Mouse (Mus musculus) midbrain, postnatal 0 days (tissue): ENCODE data around the gene Chst4. TPM values are rescaled to one million over a fixed set of nuclear protein-coding genes. Genes with fewer than 3 reads are reported as not detected.
A peak's percentile ranks its signal among the peaks of the same experiment; 100 is the strongest.
"Not testable (repeated sequence)": the region's sequence is repeated elsewhere in the genome, so short reads cannot be mapped to it uniquely, and the experiment has no call there.

Experiments
- ATAC-seq: fragments of 200-750 bp; cut with Nextera tagmentation; 2 replicates; pipeline ENCODE4 v1.8.0; 2017; ENCODE audit warnings: moderate number of reproducible peaks, mild to moderate bottlenecking, moderate TSS enrichment, moderate library complexity; ENCODE audit not compliant: low FRiP score
- DNase-seq: peaks from one replicate; pipeline ENCODE4 v3.0.0-alpha.2; 2015; ENCODE audit warnings: low spot score
- H3K27ac ChIP-seq: fragments of 300-500 bp; sonication (generic); 2 replicates; pipeline ENCODE4 v1.5.1; 2014; ENCODE audit warnings: low read depth, mild to moderate bottlenecking, low read length, mixed read lengths
- H3K27me3 ChIP-seq: fragments of 300-500 bp; sonication (generic); 2 replicates; pipeline ENCODE4 v1.6.1; 2014; ENCODE audit warnings: low read length, control low read depth, mixed read lengths; ENCODE audit not compliant: insufficient read depth
- H3K36me3 ChIP-seq: fragments of 300-500 bp; sonication (generic); 2 replicates; pipeline ENCODE4 v1.6.1; 2014; ENCODE audit warnings: low read length, control low read depth, mixed read lengths; ENCODE audit not compliant: insufficient read depth
- H3K4me1 ChIP-seq: fragments of 300-500 bp; sonication (generic); 2 replicates; pipeline ENCODE4 v1.6.1; 2014; ENCODE audit warnings: mild to moderate bottlenecking, control low read depth, antibody characterized with exemption, low read length, mixed read lengths; ENCODE audit not compliant: insufficient read depth
- H3K4me2 ChIP-seq: fragments of 300-500 bp; sonication (generic); 2 replicates; pipeline ENCODE4 v1.6.1; 2014; ENCODE audit warnings: low read depth, mild to moderate bottlenecking, low read length, mixed read lengths; ENCODE audit not compliant: poor library complexity, severe bottlenecking
- H3K4me3 ChIP-seq: fragments of 300-500 bp; sonication (generic); 2 replicates; pipeline ENCODE4 v1.5.1; 2014; ENCODE audit warnings: low read depth, mild to moderate bottlenecking, low read length, moderate library complexity
- H3K9ac ChIP-seq: fragments of 300-500 bp; sonication (generic); replicated peaks from 2 replicates; pipeline ENCODE4 v1.6.1; 2014; ENCODE audit warnings: mild to moderate bottlenecking, low read length, moderate library complexity, mixed read lengths; ENCODE audit not compliant: poor library complexity, severe bottlenecking
- H3K9me3 ChIP-seq: fragments of 300-500 bp; sonication (generic); 2 replicates; pipeline ENCODE4 v1.6.1; 2016; ENCODE audit warnings: low read length, control low read depth
- CTCF ChIP-seq: IDR thresholded peaks from 2 replicates; pipeline ENCODE4 v1.5.1; 2016; ENCODE audit warnings: antibody characterized with exemption, mild to moderate bottlenecking
- WGBS: fragments of 180-500 bp; shearing (Covaris S2); extraction: QIAGEN DNeasy Blood & Tissue Kit; methylation state at CpG from one replicate; pipeline ENCODE4 v1.1.7; 2014; 5-methylcytosine and 5-hydroxymethylcytosine counted together
- polyA plus RNA-seq: library from polyadenylated mRNA; unstranded; fragments of >200 nt; fragmentation: Nextera tagmentation; extraction: Ambion mirVana; gene quantifications from 2 replicates; pipeline ENCODE4 v1.2.1, GENCODE M21; 2015
- total RNA-seq: library from RNA; depleted of rRNA; stranded (reverse); fragments of >200 nt; gene quantifications from 2 replicates; pipeline ENCODE4 v1.2.3, GENCODE M21; 2014

Chst4 gene
- total and polyA plus RNA-seq, 2 experiments from 2014 or later: not detected

- 80% methylated on average over 4 of the region's 4 CpGs for WGBS
- TF ChIP-seq CTCF: no peak
- Histone ChIP-seq H3K36me3 (no peaks in the 10 kb centered on the region), H3K4me2 (no peak overlapping the region), H3K9ac (no peak overlapping the region), H3K27ac (no peak overlapping the region), H3K9me3 (no peaks in the 10 kb centered on the region), H3K4me1 (no peaks in the 10 kb centered on the region), H3K4me3 (no peak overlapping the region), H3K27me3 (no peaks in the 10 kb centered on the region)
- ATAC-seq (no peak), DNase-seq (no peak)
Observed at GRCm38 (mm10) chr8:110040509-110040908, 969 bp upstream of the Chst4 start.

- Histone ChIP-seq H3K4me1 (no peaks in the 10 kb centered on the region), H3K4me3 (no peak overlapping the region), H3K36me3 (no peaks in the 10 kb centered on the region), H3K27ac (no peak overlapping the region), H3K9ac (no peak overlapping the region), H3K9me3 (no peaks in the 10 kb centered on the region), H3K27me3 (no peaks in the 10 kb centered on the region), H3K4me2 (no peak overlapping the region)
- no peak for TF ChIP-seq CTCF
- ATAC-seq (no peak), DNase-seq (no peak)
- 40% methylated on average over 7 of the region's 7 CpGs for WGBS
Observed at GRCm38 (mm10) chr8:110039216-110039615, 324 bp downstream of the Chst4 start.

GRCm38 (mm10) chr8:110036156-110036555 lies 3.4 kb downstream of the Chst4 start:
- 53% methylated on average over 2 of the region's 2 CpGs for WGBS
- DNase-seq (peak; percentile 19), ATAC-seq (no peak)
- H3K36me3 ChIP-seq: no peaks in the 10 kb centered on the region
- no peaks in the 10 kb centered on the region for H3K4me1 ChIP-seq
- no peak overlapping the region for H3K4me2 ChIP-seq
- no peak for TF ChIP-seq CTCF
- H3K4me3 ChIP-seq: no peak overlapping the region
- H3K27me3 ChIP-seq: no peaks in the 10 kb centered on the region
- no peak overlapping the region for H3K9ac ChIP-seq
- H3K27ac ChIP-seq: no peak overlapping the region
- no peaks in the 10 kb centered on the region for H3K9me3 ChIP-seq

DNA sequence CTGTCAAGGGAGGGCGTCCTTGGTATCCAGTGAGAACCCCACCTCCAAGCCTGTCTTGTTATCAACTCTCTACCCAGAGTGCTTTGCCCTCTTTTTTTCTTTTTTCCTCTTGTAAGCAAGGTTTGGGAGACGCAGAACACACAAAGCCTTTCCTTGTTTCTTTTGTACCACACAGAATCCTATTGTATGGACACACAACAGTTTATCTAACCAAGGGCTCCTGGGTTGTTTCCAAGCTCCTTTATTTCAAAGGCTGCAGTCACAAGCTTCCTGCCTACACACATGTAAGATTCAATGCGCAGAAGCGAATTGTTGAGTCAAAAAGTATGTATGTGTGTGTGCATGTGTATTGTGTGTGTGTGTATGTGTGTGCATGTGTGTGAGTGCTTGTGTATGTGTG lies 5.2 kb downstream of the Chst4 start:
- no peak overlapping the region for H3K9ac ChIP-seq
- TF ChIP-seq CTCF: no peak
- no peak overlapping the region for H3K4me3 ChIP-seq
- 54% methylated on average over 4 of the region's 4 CpGs for WGBS
- no peaks in the 10 kb centered on the region for H3K4me1 ChIP-seq
- H3K9me3 ChIP-seq: no peaks in the 10 kb centered on the region
- H3K36me3 ChIP-seq: no peaks in the 10 kb centered on the region
- no peaks in the 10 kb centered on the region for H3K27me3 ChIP-seq
- ATAC-seq: no peak
- no peak overlapping the region for H3K27ac ChIP-seq
- DNase-seq: no peak
- H3K4me2 ChIP-seq: no peak overlapping the region

- DNase-seq, H3K4me2 ChIP-seq, ATAC-seq, H3K36me3 ChIP-seq, H3K4me3 ChIP-seq, H3K27me3 ChIP-seq, H3K4me1 ChIP-seq, H3K9me3 ChIP-seq, H3K27ac ChIP-seq, H3K9ac ChIP-seq: not testable (repeated sequence)
- WGBS: 38% methylated on average over 8 of the region's 8 CpGs
Observed at GRCm38 (mm10) chr8:110033771-110034170, 5.8 kb downstream of the Chst4 start.

DNA sequence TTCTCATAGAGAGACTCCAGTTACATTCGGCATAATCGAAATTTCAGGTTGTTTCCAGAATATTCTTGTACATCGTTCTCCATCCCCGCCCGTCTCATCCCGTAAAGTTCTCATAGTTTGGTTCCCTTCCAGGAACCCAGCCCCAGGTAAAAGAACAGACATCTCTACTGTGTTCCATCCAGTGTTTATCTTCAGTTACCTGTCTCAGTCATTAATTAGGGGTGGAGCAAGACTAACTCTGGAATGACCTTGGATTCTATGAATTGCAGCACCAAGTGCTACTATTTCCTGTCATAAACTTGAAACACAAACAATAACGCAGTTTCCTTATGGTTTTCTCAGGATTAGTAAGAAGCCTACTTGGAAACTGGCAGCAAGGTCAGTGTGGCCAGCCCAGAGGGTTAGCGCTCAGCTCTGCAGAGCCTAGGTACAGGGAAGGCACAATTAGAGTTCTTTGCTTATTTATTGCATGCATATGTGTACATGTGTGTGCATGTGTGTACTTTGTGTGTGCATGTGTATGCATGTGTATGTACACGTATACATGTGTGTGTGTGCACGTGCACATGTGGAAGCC lies 16.7 kb downstream of the Chst4 start:
- ATAC-seq (no peak), DNase-seq (no peak)
- Histone ChIP-seq H3K36me3 (no peaks in the 10 kb centered on the region), H3K4me3 (no peak overlapping the region), H3K9me3 (no peaks in the 10 kb centered on the region), H3K4me1 (no peaks in the 10 kb centered on the region), H3K27me3 (no peaks in the 10 kb centered on the region), H3K4me2 (no peak overlapping the region), H3K9ac (no peak overlapping the region), H3K27ac (no peak overlapping the region)
- TF ChIP-seq CTCF: no peak
- 93% methylated on average over 10 of the region's 10 CpGs for WGBS
